Mouse (Mus musculus): ENCODE data around the gene Tagap1. TPM values are rescaled to one million over a fixed set of nuclear protein-coding genes. Genes with fewer than 3 reads are reported as not detected.
"Not testable (repeated sequence)": the region's sequence is repeated elsewhere in the genome, so short reads cannot be mapped to it uniquely, and the experiment has no call there.

The Tagap1 gene
- total RNA-seq, 2 experiments from 2014 or later = 22.1 to 22.3 TPM

- DNase-seq (ENCODE audit: low spot score in 2 of 2) = not testable (repeated sequence)
Observed at GRCm38 (mm10) chr17:6962339-6962738, 1.4 kb upstream of the Tagap1 start.

- DNase-seq (ENCODE audit: low spot score in 2 of 2) = peak; percentile 31 to 49
Observed at GRCm38 (mm10) chr17:6961181-6962000, 435 bp upstream of the Tagap1 start.

GRCm38 (mm10) chr17:6960349-6960748, 607 bp downstream of the Tagap1 start:
- DNase-seq (ENCODE audit: low spot score in 2 of 2) = not testable (repeated sequence)

- not testable (repeated sequence) for DNase-seq (ENCODE audit: low spot score in 2 of 2)
Observed at GRCm38 (mm10) chr17:6959543-6960259, 1.3 kb downstream of the Tagap1 start.

- not testable (repeated sequence) for DNase-seq (ENCODE audit: low spot score in 2 of 2)
Observed at GRCm38 (mm10) chr17:6958881-6959280, 2.1 kb downstream of the Tagap1 start.

GRCm38 (mm10) chr17:6948769-6949228, 12.2 kb downstream of the Tagap1 start:
- not testable (repeated sequence) for DNase-seq (ENCODE audit: low spot score in 2 of 2)

DNA sequence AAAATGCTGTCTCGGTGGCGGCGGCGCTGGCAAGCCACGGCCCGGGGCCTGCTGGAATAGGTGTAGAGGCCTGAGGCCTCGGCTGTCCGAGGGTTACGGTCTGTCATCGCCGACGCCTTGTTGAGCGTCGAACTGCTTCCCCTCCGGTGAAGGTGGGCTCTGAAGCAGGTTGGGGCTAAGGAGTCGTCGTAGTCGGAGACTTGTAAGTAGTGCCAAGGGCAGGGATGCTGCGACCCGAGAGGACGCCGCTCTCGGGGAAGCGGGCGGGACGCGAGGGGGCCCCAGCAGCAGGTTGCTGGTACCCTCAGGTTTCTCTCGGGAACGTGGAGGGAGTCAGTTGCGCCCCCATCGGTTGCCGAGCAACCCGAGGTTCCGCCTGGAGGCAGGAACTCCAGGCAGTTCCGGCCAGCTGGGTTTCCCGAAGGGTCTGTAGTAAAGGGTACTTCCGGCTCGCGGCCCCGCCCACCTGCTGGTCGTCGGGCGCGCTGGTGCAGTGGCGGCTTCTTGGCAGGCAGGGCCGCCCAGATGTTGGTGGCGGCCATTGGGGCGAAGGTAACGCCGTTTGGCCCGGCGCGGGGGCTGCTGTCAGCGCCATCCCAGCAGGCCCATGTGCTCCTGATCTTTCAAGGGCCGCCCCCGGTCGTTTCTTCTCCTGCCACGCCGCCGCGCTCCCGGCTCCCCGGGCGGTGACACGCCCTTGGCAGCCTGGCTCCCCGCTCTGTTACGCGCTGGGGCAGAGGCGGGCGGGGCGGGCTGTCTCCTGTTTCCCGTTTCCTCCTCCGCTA, 12.8 kb downstream of the Tagap1 start, which contains the start of gene Rsph3b:
Gene Rsph3b, minus strand, starts transcription at position 699 of the 785 bp plus-strand sequence.
- peak; percentile 78 to 84 for DNase-seq (ENCODE audit: low spot score in 2 of 2)

- not testable (repeated sequence) for DNase-seq (ENCODE audit: low spot score in 2 of 2)
Observed at GRCm38 (mm10) chr17:6947637-6947983, 13.3 kb downstream of the Tagap1 start.

GRCm38 (mm10) chr17:6942560-6942959, 18.4 kb downstream of the Tagap1 start:
- DNase-seq (ENCODE audit: low spot score in 2 of 2) = not testable (repeated sequence)

- not testable (repeated sequence) for DNase-seq (ENCODE audit: low spot score in 2 of 2)
Observed at GRCm38 (mm10) chr17:6931625-6932024, 29.3 kb downstream of the Tagap1 start.

DNA sequence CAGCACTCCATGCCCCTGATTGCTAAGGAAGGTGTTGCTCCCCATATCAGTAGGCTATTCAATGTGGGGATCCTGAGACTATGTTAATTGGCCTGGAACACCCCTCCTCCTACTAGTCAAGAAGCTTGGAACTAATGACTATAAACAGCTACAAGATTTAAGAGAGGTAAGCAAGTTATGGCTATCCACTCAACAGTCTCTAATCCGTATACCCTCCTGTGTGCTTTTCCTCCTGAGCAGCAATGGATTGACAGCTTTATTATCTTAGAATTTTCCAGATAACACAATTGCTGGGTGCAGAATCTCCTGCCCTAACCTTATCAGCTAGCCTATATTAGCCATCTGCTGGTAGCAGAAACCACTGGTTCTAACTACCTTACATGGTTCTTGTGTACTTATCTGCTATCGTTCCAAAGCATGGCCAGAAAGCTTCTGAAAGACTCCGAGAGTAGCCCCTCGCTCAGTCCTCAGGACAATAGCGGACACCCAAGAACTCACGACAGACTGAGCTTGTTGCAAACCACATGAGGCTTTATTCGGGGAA, 40.5 kb downstream of the Tagap1 start:
- not testable (repeated sequence) for DNase-seq (ENCODE audit: low spot score in 2 of 2)

DNA sequence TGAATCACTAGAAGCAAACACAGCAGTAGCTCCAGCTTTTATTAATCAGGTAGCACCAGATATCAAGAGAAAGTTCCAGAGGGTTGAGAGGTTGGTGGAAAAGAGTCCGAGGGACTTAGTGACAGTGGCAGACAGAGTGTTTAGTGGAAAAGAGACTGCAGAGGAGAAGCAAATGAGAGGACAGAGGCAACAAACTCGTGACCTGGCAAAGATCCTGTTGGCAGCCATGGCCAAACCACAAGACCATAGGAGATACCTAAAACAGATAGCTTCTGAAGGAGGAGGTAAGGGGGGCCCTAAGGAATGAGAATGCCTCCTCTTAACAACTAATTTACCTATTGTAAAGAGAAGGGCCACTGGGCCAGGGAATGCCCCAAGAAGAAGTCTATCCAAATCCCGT, 41.6 kb downstream of the Tagap1 start:
- DNase-seq (ENCODE audit: low spot score in 2 of 2) = not testable (repeated sequence)

- not testable (repeated sequence) for DNase-seq (ENCODE audit: low spot score in 2 of 2)
Observed at GRCm38 (mm10) chr17:6915282-6915681, 45.7 kb downstream of the Tagap1 start.

- not testable (repeated sequence) for DNase-seq (ENCODE audit: low spot score in 2 of 2)
Observed at GRCm38 (mm10) chr17:6914066-6914465, 46.9 kb downstream of the Tagap1 start.

Other genes starting within 250 kb of the Tagap1 start
- 10 to 100 TPM; 51.0 to 56.6 TPM for gene Ezr, start 178.4 kb downstream of the Tagap1 start, total RNA-seq (2021)
- 10 to 100 TPM; 34.3 to 34.7 TPM for gene Rsph3b, start 12.5 kb downstream of the Tagap1 start, total RNA-seq (2021)
- 10 to 100 TPM; 41.0 to 49.7 TPM for gene Rnaset2b, start 9.5 kb upstream of the Tagap1 start, total RNA-seq (2021)
- under 1 TPM; 0.34 to 0.36 TPM for gene Gm49721, start 17.7 kb upstream of the Tagap1 start, total RNA-seq (2021)
- 1 to 10 TPM; 1.2 TPM for gene Gm1604a, start 64.4 kb upstream of the Tagap1 start, total RNA-seq (2021)
- 10 to 100 TPM; 27.0 to 27.4 TPM for gene Rps6ka2, start 209.0 kb upstream of the Tagap1 start, total RNA-seq (2021)

Measured in layer of hippocampus, postnatal 10 days (tissue).